Mouse (Mus musculus) small intestine, adult 2 months (tissue): ENCODE measurements at regions not wholly inside any gene's neighbourhood (a gene's known extent, or its start where the extent isn't known, plus 50 kb on each side); places are given as distances from the start of the nearest gene placed in this dataset.

ENCODE experiments used
- H3K27ac ChIP-seq: fragments of 200-500 bp; 2 replicates; pipeline ENCODE4 v1.5.1; 2012; ENCODE audit warnings: low read depth, low read length, control low read depth, inconsistent platforms; ENCODE audit not compliant: insufficient read depth
- H3K27me3 ChIP-seq: fragments of 200-500 bp; 2 replicates; pipeline ENCODE4 v1.6.1; 2012; ENCODE audit warnings: mild to moderate bottlenecking, moderate library complexity, low read length, inconsistent platforms; ENCODE audit not compliant: control insufficient read depth, insufficient read depth
- H3K36me3 ChIP-seq: fragments of 200-500 bp; 2 replicates; pipeline ENCODE4 v1.6.1; 2012; ENCODE audit warnings: mild to moderate bottlenecking, low read length, control low read depth, inconsistent platforms; ENCODE audit not compliant: control insufficient read depth, insufficient read depth
- H3K4me1 ChIP-seq: fragments of 200-500 bp; 2 replicates; pipeline ENCODE4 v1.6.1; 2012; ENCODE audit warnings: low read length, inconsistent platforms, mixed read lengths; ENCODE audit not compliant: control insufficient read depth, insufficient read depth, insufficient read length
- H3K4me3 ChIP-seq: fragments of 200-500 bp; 2 replicates; pipeline ENCODE4 v1.5.1; 2012; ENCODE audit warnings: low read depth, mild to moderate bottlenecking, control low read depth, inconsistent platforms, low read length, moderate library complexity
- CTCF ChIP-seq: fragments of 200-500 bp; IDR thresholded peaks from 2 replicates; pipeline ENCODE4 v1.5.1; 2012; ENCODE audit warnings: low read depth, mild to moderate bottlenecking, control low read depth, inconsistent platforms, low read length, moderate library complexity, mixed read lengths; ENCODE audit not compliant: insufficient replicate concordance, insufficient read length; ENCODE audit errors: extremely low read depth
- POLR2A ChIP-seq: fragments of 200-500 bp; IDR thresholded peaks from 2 replicates; pipeline ENCODE4 v1.6.1; 2012; ENCODE audit warnings: low read depth, mild to moderate bottlenecking, control low read depth, inconsistent platforms, low read length, moderate library complexity
- WGBS: fragments of 180-500 bp; shearing (Covaris S2); methylation state at CpG from one replicate; pipeline ENCODE4 v1.1.7; 2018; 5-methylcytosine and 5-hydroxymethylcytosine counted together

GRCm38 (mm10) chr10:16951636-16952035 lies 771.4 kb upstream of the Cited2 start:
- TF ChIP-seq CTCF: no peak
- TF ChIP-seq POLR2A: no peak
- 58% methylated on average over 1 of the region's 1 CpGs for WGBS

GRCm38 (mm10) chr10:16960971-16961370 lies 762.0 kb upstream of the Cited2 start:
- no peaks in the 10 kb centered on the region for H3K4me1 ChIP-seq
- H3K27me3 ChIP-seq: no peaks in the 10 kb centered on the region
- H3K4me3 ChIP-seq: no peak overlapping the region
- no peaks in the 10 kb centered on the region for H3K36me3 ChIP-seq
- 60% methylated on average over 3 of the region's 3 CpGs for WGBS
- TF ChIP-seq CTCF: no peak
- no peak for TF ChIP-seq POLR2A
- H3K27ac ChIP-seq: no peak overlapping the region

More at GRCm38 (mm10) chr10:16951636-16952035, 771.4 kb upstream of the Cited2 start:
- Histone ChIP-seq H3K36me3 (no peaks in the 10 kb centered on the region), H3K4me1 (no peaks in the 10 kb centered on the region), H3K27me3 (no peaks in the 10 kb centered on the region), H3K4me3 (no peak overlapping the region), H3K27ac (no peak overlapping the region)

- no peak for TF ChIP-seq CTCF
- no peak for TF ChIP-seq POLR2A
- H3K27me3 ChIP-seq: no peaks in the 10 kb centered on the region
- H3K36me3 ChIP-seq: no peaks in the 10 kb centered on the region
- no peak overlapping the region for H3K4me3 ChIP-seq
- H3K4me1 ChIP-seq: no peaks in the 10 kb centered on the region
- WGBS: 74% methylated on average over 2 of the region's 2 CpGs
- no peak overlapping the region for H3K27ac ChIP-seq
Measured at GRCm38 (mm10) chr10:16962463-16962862, 760.6 kb upstream of the Cited2 start.

GRCm38 (mm10) chr10:16978770-16979169 lies 744.2 kb upstream of the Cited2 start:
- no peak overlapping the region for H3K27ac ChIP-seq
- no peaks in the 10 kb centered on the region for H3K36me3 ChIP-seq
- TF ChIP-seq CTCF (no peak), POLR2A (no peak)
- no peaks in the 10 kb centered on the region for H3K27me3 ChIP-seq
- no peaks in the 10 kb centered on the region for H3K4me1 ChIP-seq
- H3K4me3 ChIP-seq: no peak overlapping the region
- WGBS: 27% methylated on average over 5 of the region's 5 CpGs

GRCm38 (mm10) chr10:16990227-16990626 lies 732.8 kb upstream of the Cited2 start:
- TF ChIP-seq CTCF (no peak), POLR2A (no peak)
- peaks cover 2% of the 10 kb centered on the region; the same call in 1 of the 2 replicates for H3K4me1 ChIP-seq
- no peaks in the 10 kb centered on the region for H3K27me3 ChIP-seq
- WGBS: 71% methylated on average over 1 of the region's 1 CpGs
- H3K4me3 ChIP-seq: no peak overlapping the region
- H3K36me3 ChIP-seq: no peaks in the 10 kb centered on the region
- no peak overlapping the region for H3K27ac ChIP-seq

GRCm38 (mm10) chr10:16993789-16994188 lies 729.2 kb upstream of the Cited2 start:
- no peaks in the 10 kb centered on the region for H3K27me3 ChIP-seq
- H3K27ac ChIP-seq: no peak overlapping the region
- H3K36me3 ChIP-seq: no peaks in the 10 kb centered on the region
- TF ChIP-seq CTCF (no peak), POLR2A (no peak)
- 41% methylated on average over 2 of the region's 2 CpGs for WGBS
- H3K4me1 ChIP-seq: peaks cover 2% of the 10 kb centered on the region; the same call in 1 of the 2 replicates
- no peak overlapping the region for H3K4me3 ChIP-seq

- Histone ChIP-seq H3K4me1 (peaks cover 2% of the 10 kb centered on the region; the same call in 1 of the 2 replicates), H3K27me3 (no peaks in the 10 kb centered on the region), H3K36me3 (no peaks in the 10 kb centered on the region), H3K27ac (no peak overlapping the region), H3K4me3 (no peak overlapping the region)
- TF ChIP-seq CTCF (no peak), POLR2A (no peak)
- WGBS: 13% methylated on average over 6 of the region's 6 CpGs
Measured at GRCm38 (mm10) chr10:16994526-16994925, 728.5 kb upstream of the Cited2 start.
